Comparison of ENCODE assay signal across 7 mouse cellular contexts in genomic region chr7:141538852-141539555, GRCm38 (mm10). TPM values are rescaled to one million over a fixed set of nuclear protein-coding genes. Genes with fewer than 3 reads are reported as not detected.
DNase-seq lines count a peak whose midpoint lies in the region; ATAC-seq and TF ChIP-seq lines count a peak whose summit lies in the region.

No protein-coding gene starts in this region.

- peaks cover 4% of the 10 kb centered on the region; the same call in 1 of the 2 replicates for H3K27me3 ChIP-seq in erythroblast, embryonic 14.5 days (ENCODE audit: control insufficient read depth)
- no peaks in the 10 kb centered on the region for H3K27me3 ChIP-seq in limb, embryonic 11.5 days (ENCODE audit: control insufficient read depth, insufficient read depth, low read length)
- H3K27me3 ChIP-seq in neural tube, embryonic 12.5 days (replicated peaks), result no peaks in the 10 kb centered on the region

- TF ChIP-seq POLR2A in lung, adult 2 months (IDR thresholded peaks at IDR 0.05; ENCODE audit: borderline replicate concordance, extremely low read depth, low read depth, low read length), result no peak

- no peak for DNase-seq in lung, adult 2 months
- DNase-seq in lung, adult 18-20 months, result no peak
- peak; percentile 23 for DNase-seq in limb, embryonic 11.5 days (ENCODE audit: low spot score)
- no peak for DNase-seq in natural killer cell, adult 2 months (ENCODE audit: low spot score in 2 of 2)

- peaks cover 16% of the 10 kb centered on the region for H3K4me1 ChIP-seq in lung, adult 2 months (ENCODE audit: control insufficient read depth, insufficient read depth, low read length)
- H3K4me1 ChIP-seq in erythroblast, embryonic 14.5 days (ENCODE audit: control insufficient read depth), result peaks cover 50% of the 10 kb centered on the region
- H3K4me1 ChIP-seq in limb, embryonic 11.5 days (ENCODE audit: control insufficient read depth, insufficient read depth, low read length), result 0 out of 2 replicates have a peak, but pooled peaks cover 5% of the 10 kb centered on the region
- peaks cover 17% of the 10 kb centered on the region for H3K4me1 ChIP-seq in neural tube, embryonic 12.5 days

- H3K9me3 ChIP-seq in erythroblast, embryonic 14.5 days (ENCODE audit: control insufficient read depth, low read length), result no peaks in the 10 kb centered on the region
- H3K9me3 ChIP-seq in limb, embryonic 11.5 days (ENCODE audit: control insufficient read depth, low read length), result no peaks in the 10 kb centered on the region
- H3K9me3 ChIP-seq in neural tube, embryonic 12.5 days, result no peaks in the 10 kb centered on the region

- peak overlapping the region; percentile 96 for H3K4me3 ChIP-seq in lung, adult 2 months (replicated peaks; ENCODE audit: extremely low read depth, low read depth, low read length)
- H3K4me3 ChIP-seq in erythroblast, embryonic 14.5 days (replicated peaks), result peak overlapping the region; percentile 93
- peak overlapping the region; percentile 68 for H3K4me3 ChIP-seq in limb, embryonic 11.5 days (ENCODE audit: low read depth, low read length)
- H3K4me3 ChIP-seq in neural tube, embryonic 12.5 days, result peak overlapping the region; percentile 68

- TF ChIP-seq CTCF in lung, adult 2 months (IDR thresholded peaks at IDR 0.05; ENCODE audit: insufficient read depth, low read length), result no peak

- H3K27ac ChIP-seq in limb, embryonic 11.5 days (replicated peaks; ENCODE audit: low read depth, low read length), result no peak overlapping the region
- H3K27ac ChIP-seq in neural tube, embryonic 12.5 days, result 0 out of 2 replicates have a peak overlapping the region, but pooled peaks have one; percentile 4

- peaks cover 19% of the 10 kb centered on the region for H3K36me3 ChIP-seq in erythroblast, embryonic 14.5 days (ENCODE audit: control insufficient read depth)
- H3K36me3 ChIP-seq in limb, embryonic 11.5 days (ENCODE audit: control insufficient read depth, insufficient read depth, low read length), result no peaks in the 10 kb centered on the region
- no peaks in the 10 kb centered on the region for H3K36me3 ChIP-seq in neural tube, embryonic 12.5 days

- WGBS in lung, adult 2 months, result 5% methylated on average over 18 of the region's 18 CpGs
- WGBS in limb, embryonic 11.5 days, result 17% methylated on average over 18 of the region's 18 CpGs
- 25% methylated on average over 18 of the region's 18 CpGs for WGBS in neural tube, embryonic 12.5 days

- H3K4me2 ChIP-seq in limb, embryonic 11.5 days (ENCODE audit: low read depth, severe bottlenecking), result peak overlapping the region; percentile 80
- H3K4me2 ChIP-seq in neural tube, embryonic 12.5 days (replicated peaks), result peak overlapping the region; percentile 68

- H3K9ac ChIP-seq in limb, embryonic 11.5 days (ENCODE audit: low read length), result peak overlapping the region; percentile 47
- H3K9ac ChIP-seq in neural tube, embryonic 12.5 days, result peak overlapping the region; percentile 81

- ATAC-seq in activated CD4-positive, CD25-positive, alpha-beta regulatory T cell, adult 4 months, result peak; percentile 30
- ATAC-seq in limb, embryonic 11.5 days (ENCODE audit: insufficient number of reproducible peaks, low FRiP score, low TSS enrichment, low read depth), result no peak; the same call in 1 of the 2 replicates
- peak; percentile 36 for ATAC-seq in neural tube, embryonic 12.5 days (ENCODE audit: low FRiP score, low read depth)

RNA-seq across cellular contexts. Expression of gene Chid1, which starts 0.7 kb away (rescaled TPM):
- 19.6 and 20.4 TPM in 2 replicates for polyA plus RNA-seq in lung, adult 2 months (2012; rRNA removed)
- polyA plus RNA-seq in activated CD4-positive, CD25-positive, alpha-beta regulatory T cell, adult 4 months (2017; shearing (Covaris generic)), result 10 to 100 TPM; 14.2 to 14.4 TPM
- 1.7 and 2.6 TPM in 2 replicates for polyA plus RNA-seq in erythroblast, embryonic 14.5 days (2012)
- 24.6 and 27.4 TPM in 2 replicates for polyA plus RNA-seq in limb, embryonic 11.5 days (2014; fragmentation: Nextera tagmentation; extraction: Ambion mirVana)
- polyA plus RNA-seq in neural tube, embryonic 12.5 days (2016; fragmentation: Nextera tagmentation; extraction: Ambion mirVana), result 31.7 and 33.7 TPM in 2 replicates

RNA-seq across cellular contexts. Expression of gene Ap2a2, which starts 23.0 kb away (rescaled TPM):
- 46.3 and 58.1 TPM in 2 replicates for polyA plus RNA-seq in lung, adult 2 months (2012; rRNA removed)
- 10 to 100 TPM; 13.4 to 15.5 TPM for polyA plus RNA-seq in activated CD4-positive, CD25-positive, alpha-beta regulatory T cell, adult 4 months (2017; shearing (Covaris generic))
- 8.6 and 9.2 TPM in 2 replicates for polyA plus RNA-seq in erythroblast, embryonic 14.5 days (2012)
- 70.3 and 76.9 TPM in 2 replicates for polyA plus RNA-seq in limb, embryonic 11.5 days (2014; fragmentation: Nextera tagmentation; extraction: Ambion mirVana)
- 111 and 117 TPM in 2 replicates for polyA plus RNA-seq in neural tube, embryonic 12.5 days (2016; fragmentation: Nextera tagmentation; extraction: Ambion mirVana)
